Mouse (Mus musculus) erythroblast, embryonic 14.5 days (primary cell): Measurements from ENCODE around the gene Dgke. TPM values are rescaled to one million over a fixed set of nuclear protein-coding genes. Genes with fewer than 3 reads are reported as not detected.

Experiments used
- H3K27me3 ChIP-seq: 2 replicates; pipeline ENCODE4 v1.6.1; 2012; ENCODE audit warnings: inconsistent platforms; ENCODE audit not compliant: control insufficient read depth
- H3K36me3 ChIP-seq: 2 replicates; pipeline ENCODE4 v1.6.1; 2012; ENCODE audit warnings: mild to moderate bottlenecking, inconsistent platforms; ENCODE audit not compliant: control insufficient read depth
- H3K4me1 ChIP-seq: 2 replicates; pipeline ENCODE4 v1.6.1; 2012; ENCODE audit warnings: inconsistent platforms; ENCODE audit not compliant: control insufficient read depth
- H3K4me3 ChIP-seq: replicated peaks from 2 replicates; pipeline ENCODE3; 2012; ENCODE audit warnings: moderate library complexity, mild to moderate bottlenecking, inconsistent platforms
- H3K9me3 ChIP-seq: 2 replicates; pipeline ENCODE4 v1.6.1; 2012; ENCODE audit warnings: low read length, inconsistent platforms, mixed read lengths; ENCODE audit not compliant: control insufficient read depth
- GATA1 ChIP-seq: IDR thresholded peaks from 2 replicates; pipeline ENCODE4 v1.6.1; 2012; ENCODE audit warnings: low read length, inconsistent platforms, mixed read lengths
- TAL1 ChIP-seq: IDR thresholded peaks from 3 replicates; pipeline ENCODE4 v1.6.1; 2012; ENCODE audit warnings: low read length, inconsistent platforms, mixed read lengths
- polyA plus RNA-seq: library from polyadenylated mRNA; stranded (reverse); fragments of >175 nt; gene quantifications from 2 replicates; pipeline ENCODE4 v1.2.3, GENCODE M21; 2012

Dgke gene
- polyA plus RNA-seq, 1 experiment: not detected

DNA sequence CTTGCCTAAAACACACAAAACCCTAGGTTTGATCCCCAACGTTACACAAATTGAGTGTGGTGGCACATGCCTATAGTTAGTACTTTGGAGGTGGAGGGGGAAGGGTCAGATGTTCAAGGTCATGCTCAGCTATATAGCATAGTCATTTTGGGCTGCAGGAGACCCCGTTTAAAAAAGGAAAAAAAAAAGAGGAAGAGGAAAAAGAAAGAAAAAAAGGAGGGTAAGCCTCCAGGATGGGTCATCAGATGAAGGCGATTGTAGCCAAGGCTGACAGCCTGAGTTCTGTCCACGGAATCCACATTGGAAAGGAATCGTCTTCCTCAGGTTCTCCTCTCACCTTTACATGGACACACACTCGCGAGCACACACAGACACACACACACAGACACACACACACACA, 72.2 kb downstream of the Dgke start:
- Histone ChIP-seq H3K4me1 (peaks cover 31% of the 10 kb centered on the region), H3K27me3 (no peaks in the 10 kb centered on the region), H3K4me3 (no peak overlapping the region), H3K9me3 (no peaks in the 10 kb centered on the region), H3K36me3 (no peaks in the 10 kb centered on the region)
- no peak for TF ChIP-seq GATA1
- TF ChIP-seq TAL1: no peak

DNA sequence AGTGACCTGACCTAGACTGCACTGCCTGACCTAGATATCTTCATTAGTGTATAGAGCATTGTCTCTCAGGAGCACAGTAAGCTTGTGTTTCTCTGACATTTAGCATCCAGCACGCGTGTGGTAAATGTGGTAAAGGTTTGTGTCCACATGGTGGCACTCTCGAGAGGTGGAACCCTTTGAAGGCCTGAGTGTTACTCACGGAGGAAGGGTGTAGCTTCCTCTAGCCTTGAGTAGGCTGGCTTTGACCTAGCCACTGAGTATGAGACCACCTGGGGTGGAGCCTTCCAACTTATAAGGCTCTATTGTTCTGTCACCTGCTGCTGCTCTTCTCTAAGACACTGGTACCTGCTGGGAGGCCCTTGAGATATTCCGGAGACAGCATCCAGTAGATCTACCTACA, 73.0 kb downstream of the Dgke start:
- no peak for TF ChIP-seq GATA1
- TF ChIP-seq TAL1: no peak
- H3K27me3 ChIP-seq: no peaks in the 10 kb centered on the region
- H3K4me1 ChIP-seq: peaks cover 22% of the 10 kb centered on the region
- H3K36me3 ChIP-seq: no peaks in the 10 kb centered on the region
- H3K4me3 ChIP-seq: no peak overlapping the region
- no peaks in the 10 kb centered on the region for H3K9me3 ChIP-seq

DNA sequence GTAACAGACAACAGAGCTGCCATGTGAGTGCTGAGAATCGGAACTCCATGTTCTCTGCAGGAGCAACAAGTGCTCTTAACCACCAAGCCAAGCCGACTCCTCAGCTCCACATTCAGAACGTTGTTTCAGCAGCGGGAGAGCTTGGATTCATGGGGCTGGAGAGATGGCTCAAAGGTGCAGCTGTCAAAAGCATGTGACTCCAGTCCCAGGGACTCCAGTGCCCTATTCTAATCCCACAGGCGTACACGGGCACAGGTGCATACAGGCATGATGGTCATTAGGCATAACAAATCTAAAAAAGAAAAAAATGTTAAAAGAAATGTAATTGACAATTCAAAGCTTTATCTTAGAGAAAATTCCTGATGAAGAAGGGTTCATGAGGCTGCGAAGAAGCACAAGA, 73.5 kb downstream of the Dgke start:
- H3K36me3 ChIP-seq: peaks cover 3% of the 10 kb centered on the region; the same call in 1 of the 2 replicates
- peaks cover 18% of the 10 kb centered on the region for H3K4me1 ChIP-seq
- no peak overlapping the region for H3K4me3 ChIP-seq
- no peaks in the 10 kb centered on the region for H3K27me3 ChIP-seq
- H3K9me3 ChIP-seq: no peaks in the 10 kb centered on the region
- TF ChIP-seq GATA1 (no peak), TAL1 (no peak)

DNA sequence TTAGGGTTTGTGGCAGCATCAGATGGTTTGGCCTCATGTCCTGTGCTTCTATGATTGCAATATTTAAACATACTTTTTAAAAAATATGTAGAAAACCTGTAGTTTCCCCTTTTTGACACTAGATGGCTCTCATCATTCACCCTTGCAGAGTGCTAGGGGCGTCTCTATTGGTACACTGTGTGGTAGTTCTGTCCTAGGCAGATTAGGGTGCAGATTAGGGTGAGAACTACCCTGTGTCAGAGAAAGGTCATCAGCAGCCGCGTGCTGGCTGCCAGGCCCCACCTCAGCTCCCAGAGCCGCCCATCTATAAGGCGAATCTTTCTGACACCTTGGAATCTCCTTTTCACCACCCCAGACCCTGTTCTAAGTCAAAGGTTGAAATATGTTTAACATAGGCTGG, 77.1 kb downstream of the Dgke start:
- Histone ChIP-seq H3K4me1 (peaks cover 5% of the 10 kb centered on the region), H3K9me3 (no peaks in the 10 kb centered on the region), H3K4me3 (no peak overlapping the region), H3K36me3 (peaks cover 10% of the 10 kb centered on the region), H3K27me3 (no peaks in the 10 kb centered on the region)
- TF ChIP-seq TAL1: no peak
- TF ChIP-seq GATA1: no peak

DNA sequence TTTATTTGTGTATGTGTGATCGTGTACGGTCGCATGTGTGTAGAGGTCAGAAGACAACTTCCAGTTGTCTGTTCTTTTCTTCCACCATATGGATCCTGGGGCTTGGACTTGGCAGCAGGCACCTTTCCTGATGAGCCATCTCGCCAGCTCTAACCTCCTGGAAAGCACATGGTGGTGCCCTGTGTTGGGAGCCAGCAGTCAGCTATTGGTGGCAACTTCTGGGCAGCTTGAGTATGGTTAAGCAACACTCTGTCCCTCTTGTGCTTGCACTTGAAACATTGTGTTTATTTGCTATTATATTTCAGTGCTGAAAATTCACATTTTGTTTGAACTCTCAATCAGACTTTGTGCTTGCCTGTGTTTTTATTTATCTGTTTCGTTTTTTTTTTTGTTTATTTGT, 77.7 kb downstream of the Dgke start:
- peaks cover 4% of the 10 kb centered on the region for H3K4me1 ChIP-seq
- H3K36me3 ChIP-seq: peaks cover 11% of the 10 kb centered on the region
- no peaks in the 10 kb centered on the region for H3K9me3 ChIP-seq
- no peak overlapping the region for H3K4me3 ChIP-seq
- H3K27me3 ChIP-seq: no peaks in the 10 kb centered on the region
- no peak for TF ChIP-seq TAL1
- TF ChIP-seq GATA1: no peak

DNA sequence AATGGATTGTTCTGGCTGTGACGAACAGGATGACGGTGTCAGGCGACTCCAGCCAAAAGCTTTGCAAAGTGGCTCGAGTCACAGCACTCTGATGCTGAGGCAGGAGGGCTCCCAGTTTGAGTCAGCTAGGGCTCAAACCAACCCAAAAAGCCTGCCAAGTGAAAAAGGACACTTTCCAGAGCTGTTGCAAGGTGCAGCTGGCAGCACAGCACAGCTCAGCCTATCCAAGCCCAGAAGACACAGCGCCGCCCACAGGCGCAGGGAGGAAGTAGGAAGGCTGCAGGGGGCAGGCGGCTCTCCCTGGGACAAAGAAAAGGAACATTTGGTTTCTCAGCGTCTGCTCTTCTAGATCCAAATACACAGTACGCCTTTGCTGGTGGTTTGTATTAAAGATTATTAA, 80.0 kb downstream of the Dgke start:
- Histone ChIP-seq H3K4me1 (no peaks in the 10 kb centered on the region), H3K36me3 (peaks cover 22% of the 10 kb centered on the region), H3K9me3 (no peaks in the 10 kb centered on the region), H3K27me3 (no peaks in the 10 kb centered on the region), H3K4me3 (no peak overlapping the region)
- TF ChIP-seq TAL1: no peak
- TF ChIP-seq GATA1: no peak

Other genes starting within 250 kb of the Dgke start
- gene Akap1, start 202.3 kb downstream of the Dgke start, polyA plus RNA-seq: 0.13 and 0.15 TPM in 2 replicates
- gene Scpep1, start 111.4 kb downstream of the Dgke start, polyA plus RNA-seq: 0.55 and 0.92 TPM in 2 replicates
- gene Elobl, start 99.9 kb downstream of the Dgke start, polyA plus RNA-seq: not detected in 2 replicates
- 0.14 and 0.24 TPM in 2 replicates for gene Coil, start 96.6 kb downstream of the Dgke start, polyA plus RNA-seq
- gene Trim25, start 67.5 kb downstream of the Dgke start, polyA plus RNA-seq: 0.29 and 0.87 TPM in 2 replicates
- gene Gm525, start 7.0 kb upstream of the Dgke start, polyA plus RNA-seq: not detected in 2 replicates
- not detected in 2 replicates for gene Nog, start 235.5 kb upstream of the Dgke start, polyA plus RNA-seq